Mouse (Mus musculus): Measurements from ENCODE around the gene Atp6v0b. TPM values are rescaled to one million over a fixed set of nuclear protein-coding genes. Genes with fewer than 3 reads are reported as not detected.

The Atp6v0b gene
- polyA plus RNA-seq, 1 experiment from 2014 or later, result 345 TPM

DNA sequence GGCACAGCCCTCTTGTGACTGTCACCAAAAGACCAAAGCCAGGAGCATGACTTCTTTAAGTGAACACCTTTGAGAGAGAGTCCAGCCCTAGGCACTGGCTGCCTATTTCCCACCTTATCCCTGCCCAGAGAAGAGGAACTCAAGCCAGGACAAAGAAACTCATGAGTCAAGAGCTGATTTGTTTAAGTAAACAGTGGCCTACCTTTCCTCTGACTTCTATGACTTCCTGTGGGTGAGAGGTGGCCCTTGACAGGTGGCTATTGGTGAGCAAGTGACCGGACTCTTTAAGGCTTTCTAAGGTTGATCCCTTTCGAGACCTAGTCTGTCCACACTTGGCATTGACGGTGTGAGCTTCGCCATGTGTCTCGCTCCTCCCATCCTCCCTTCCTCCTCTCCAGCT, 46.3 kb downstream of the Atp6v0b start:
- no peak for ATAC-seq
- H3K9me3 ChIP-seq (ENCODE audit: control insufficient read depth, low read length), result no peaks in the 10 kb centered on the region
- H3K4me3 ChIP-seq (ENCODE audit: low read length), result no peak overlapping the region
- peaks cover 7% of the 10 kb centered on the region; the same call in 1 of the 2 replicates for H3K4me1 ChIP-seq (ENCODE audit: control insufficient read depth, insufficient read depth, low read length)
- 87% methylated on average over 5 of the region's 5 CpGs for WGBS
- no peaks in the 10 kb centered on the region for H3K36me3 ChIP-seq (ENCODE audit: control insufficient read depth, insufficient read depth, low read length)
- no peak overlapping the region for H3K9ac ChIP-seq (ENCODE audit: low read depth, low read length)
- H3K27me3 ChIP-seq (replicated peaks; ENCODE audit: control insufficient read depth, insufficient read depth, low read length), result no peaks in the 10 kb centered on the region
- no peak overlapping the region for H3K4me2 ChIP-seq (ENCODE audit: low read depth, low read length)
- H3K27ac ChIP-seq (ENCODE audit: low read length), result no peak overlapping the region

DNA sequence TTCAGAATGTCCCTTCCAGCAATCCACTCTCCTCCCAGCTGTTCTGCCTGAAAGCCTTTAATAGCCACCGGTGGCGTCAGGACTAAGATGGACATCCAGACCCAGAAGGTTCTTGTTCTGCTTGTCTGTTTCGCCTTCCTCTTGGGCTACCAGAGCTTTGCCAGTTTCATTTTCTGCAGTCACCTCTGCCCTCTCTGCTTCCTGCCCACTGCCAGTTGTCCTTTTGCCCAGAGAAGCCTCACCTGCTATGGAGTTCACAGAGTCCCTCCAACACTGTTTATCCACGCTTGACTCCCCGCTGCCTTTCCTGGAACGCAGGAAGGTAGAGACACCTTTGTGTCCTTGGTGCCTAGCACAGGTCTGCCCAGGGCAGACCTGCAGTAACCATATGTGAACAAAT, 47.8 kb downstream of the Atp6v0b start:
- no peak for ATAC-seq
- H3K27me3 ChIP-seq (replicated peaks; ENCODE audit: control insufficient read depth, insufficient read depth, low read length), result no peaks in the 10 kb centered on the region
- H3K36me3 ChIP-seq (ENCODE audit: control insufficient read depth, insufficient read depth, low read length), result no peaks in the 10 kb centered on the region
- no peaks in the 10 kb centered on the region for H3K9me3 ChIP-seq (ENCODE audit: control insufficient read depth, low read length)
- H3K4me2 ChIP-seq (ENCODE audit: low read depth, low read length), result no peak overlapping the region
- H3K4me1 ChIP-seq (ENCODE audit: control insufficient read depth, insufficient read depth, low read length), result peaks cover 12% of the 10 kb centered on the region
- H3K4me3 ChIP-seq (ENCODE audit: low read length), result no peak overlapping the region
- no peak overlapping the region for H3K27ac ChIP-seq (ENCODE audit: low read length)
- 77% methylated on average over 6 of the region's 6 CpGs for WGBS
- no peak overlapping the region for H3K9ac ChIP-seq (ENCODE audit: low read depth, low read length)

DNA sequence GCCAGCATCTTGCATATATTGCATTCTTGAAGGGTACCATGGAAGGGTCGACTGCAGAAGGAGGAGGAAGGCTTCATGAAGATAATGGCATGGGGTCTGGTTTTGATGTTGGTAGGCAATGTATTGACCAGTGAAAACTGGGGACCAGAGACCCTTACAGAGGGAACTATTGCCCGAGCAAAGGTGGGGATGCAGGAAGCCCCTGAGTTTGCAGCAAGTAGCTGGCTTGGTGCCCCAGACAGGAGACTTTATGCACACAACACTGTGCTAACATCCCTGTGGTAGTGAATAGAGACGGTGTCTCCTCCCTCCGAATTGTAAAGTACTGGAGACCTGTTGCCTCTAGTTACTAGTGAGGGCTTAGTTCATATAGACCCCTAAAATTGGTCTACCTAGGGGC, 49.9 kb downstream of the Atp6v0b start:
- Histone ChIP-seq H3K27me3 (replicated peaks; ENCODE audit: control insufficient read depth, insufficient read depth, low read length) (no peaks in the 10 kb centered on the region), H3K4me1 (ENCODE audit: control insufficient read depth, insufficient read depth, low read length) (peaks cover 14% of the 10 kb centered on the region), H3K27ac (ENCODE audit: low read length) (no peak overlapping the region), H3K9me3 (ENCODE audit: control insufficient read depth, low read length) (no peaks in the 10 kb centered on the region), H3K9ac (ENCODE audit: low read depth, low read length) (no peak overlapping the region), H3K4me3 (ENCODE audit: low read length) (no peak overlapping the region), H3K4me2 (ENCODE audit: low read depth, low read length) (no peak overlapping the region), H3K36me3 (ENCODE audit: control insufficient read depth, insufficient read depth, low read length) (no peaks in the 10 kb centered on the region)
- WGBS, result 62% methylated on average over 4 of the region's 4 CpGs
- ATAC-seq, result no peak

DNA sequence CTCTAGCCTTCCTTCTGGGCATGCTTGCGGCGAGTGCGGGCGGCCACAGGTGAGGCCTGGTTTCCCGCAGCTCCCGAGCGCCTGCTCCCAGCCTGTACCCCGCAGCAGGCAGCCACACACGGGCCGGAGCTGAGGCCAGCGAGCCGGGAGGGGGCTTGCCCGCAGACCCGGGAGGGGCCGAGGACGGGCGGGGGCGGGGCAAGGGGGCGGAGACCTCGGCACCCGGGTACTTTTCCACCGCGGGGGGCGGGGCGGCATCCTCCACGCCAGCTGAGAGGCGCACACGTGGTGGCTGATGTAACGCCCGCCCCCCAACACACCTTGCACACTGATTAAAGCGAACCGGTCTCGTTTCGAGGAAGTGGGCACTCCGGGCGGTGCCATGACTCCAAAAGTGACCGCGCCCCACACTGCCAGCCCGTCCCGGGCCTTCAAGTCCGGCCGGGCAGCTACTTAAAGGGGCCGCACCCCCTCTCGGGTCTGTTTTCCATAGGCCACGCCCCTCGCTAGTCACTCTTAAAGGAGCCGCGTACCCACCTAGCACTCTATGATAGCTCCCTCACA, 50.8 kb downstream of the Atp6v0b start:
- WGBS, result 0% methylated on average over 44 of the region's 48 CpGs

GRCm38 (mm10) chr4:117835531-117836111, 51.5 kb downstream of the Atp6v0b start:
- ATAC-seq, result peak; percentile 36
- H3K4me2 ChIP-seq (ENCODE audit: low read depth, low read length), result peak overlapping the region; percentile 86
- peak overlapping the region; percentile 82 for H3K9ac ChIP-seq (ENCODE audit: low read depth, low read length)
- no peaks in the 10 kb centered on the region for H3K27me3 ChIP-seq (replicated peaks; ENCODE audit: control insufficient read depth, insufficient read depth, low read length)
- no peaks in the 10 kb centered on the region for H3K36me3 ChIP-seq (ENCODE audit: control insufficient read depth, insufficient read depth, low read length)
- peak overlapping the region; percentile 73 for H3K4me3 ChIP-seq (ENCODE audit: low read length)
- no peaks in the 10 kb centered on the region for H3K9me3 ChIP-seq (ENCODE audit: control insufficient read depth, low read length)
- under 1% methylated on average over 59 of the region's 60 CpGs for WGBS
- peaks cover 22% of the 10 kb centered on the region for H3K4me1 ChIP-seq (ENCODE audit: control insufficient read depth, insufficient read depth, low read length)
- peak overlapping the region; percentile 90 for H3K27ac ChIP-seq (ENCODE audit: low read length)

More for the DNA sequence above, 50.8 kb downstream of the Atp6v0b start:
- H3K4me1 ChIP-seq (ENCODE audit: control insufficient read depth, insufficient read depth, low read length), result peaks cover 20% of the 10 kb centered on the region
- no peaks in the 10 kb centered on the region for H3K9me3 ChIP-seq (ENCODE audit: control insufficient read depth, low read length)
- H3K4me3 ChIP-seq (ENCODE audit: low read length), result peak overlapping the region; percentile 73
- peak overlapping the region; percentile 90 for H3K27ac ChIP-seq (ENCODE audit: low read length)
- ATAC-seq, result peak; percentile 89
- peak overlapping the region; percentile 82 for H3K9ac ChIP-seq (ENCODE audit: low read depth, low read length)
- H3K27me3 ChIP-seq (replicated peaks; ENCODE audit: control insufficient read depth, insufficient read depth, low read length), result no peaks in the 10 kb centered on the region
- H3K4me2 ChIP-seq (ENCODE audit: low read depth, low read length), result peak overlapping the region; percentile 86
- no peaks in the 10 kb centered on the region for H3K36me3 ChIP-seq (ENCODE audit: control insufficient read depth, insufficient read depth, low read length)

- Histone ChIP-seq H3K27ac (ENCODE audit: low read length) (peak overlapping the region; percentile 90), H3K27me3 (replicated peaks; ENCODE audit: control insufficient read depth, insufficient read depth, low read length) (no peaks in the 10 kb centered on the region), H3K4me3 (ENCODE audit: low read length) (peak overlapping the region; percentile 73), H3K4me1 (ENCODE audit: control insufficient read depth, insufficient read depth, low read length) (peaks cover 29% of the 10 kb centered on the region), H3K9ac (ENCODE audit: low read depth, low read length) (peak overlapping the region; percentile 82), H3K36me3 (ENCODE audit: control insufficient read depth, insufficient read depth, low read length) (no peaks in the 10 kb centered on the region), H3K9me3 (ENCODE audit: control insufficient read depth, low read length) (no peaks in the 10 kb centered on the region), H3K4me2 (ENCODE audit: low read depth, low read length) (peak overlapping the region; percentile 86)
- under 1% methylated on average over 36 of the region's 36 CpGs for WGBS
- peak; percentile 39 for ATAC-seq
Observed at GRCm38 (mm10) chr4:117834845-117835530, 52.1 kb downstream of the Atp6v0b start.

DNA sequence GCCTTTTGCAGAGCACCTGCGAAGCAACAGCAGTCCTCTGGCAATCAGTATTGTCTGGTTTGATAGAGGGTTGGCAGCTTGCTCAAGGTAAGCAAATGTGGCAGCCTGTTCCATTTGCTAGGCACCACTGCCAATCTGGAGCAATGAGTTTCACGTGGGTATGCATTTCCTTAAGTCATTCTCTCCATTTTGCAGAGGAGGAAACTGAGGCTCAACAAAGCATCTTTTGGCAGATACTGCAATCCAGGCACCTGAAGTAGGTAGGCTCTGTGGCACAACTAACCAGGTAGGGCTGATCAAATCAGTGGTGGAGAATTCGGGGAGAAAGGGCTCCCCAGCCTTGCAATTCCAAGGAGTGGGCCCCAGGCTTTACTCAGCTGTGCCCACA, 52.7 kb downstream of the Atp6v0b start, which contains the start of gene Slc6a9:
Gene Slc6a9 (plus strand): TSS at position 50 of the 388 bp plus-strand sequence.
- Histone ChIP-seq H3K27ac (ENCODE audit: low read length) (peak within 1 kb of the TSS; percentile 90), H3K4me3 (ENCODE audit: low read length) (peak within 1 kb of the TSS; percentile 73), H3K9me3 (ENCODE audit: control insufficient read depth, low read length) (no peaks in the 10 kb centered on the region), H3K27me3 (replicated peaks; ENCODE audit: control insufficient read depth, insufficient read depth, low read length) (no peaks in the 10 kb centered on the region), H3K36me3 (ENCODE audit: control insufficient read depth, insufficient read depth, low read length) (no peaks in the 10 kb centered on the region), H3K9ac (ENCODE audit: low read depth, low read length) (peak within 1 kb of the TSS; percentile 82), H3K4me1 (ENCODE audit: control insufficient read depth, insufficient read depth, low read length) (peaks cover 33% of the 10 kb centered on the region), H3K4me2 (ENCODE audit: low read depth, low read length) (peak within 1 kb of the TSS; percentile 86)
- 38% methylated on average over 3 of the region's 3 CpGs for WGBS
- no peak for ATAC-seq

Other genes starting within 250 kb of the Atp6v0b start
- 40.7 and 45.0 TPM in 2 replicates for gene Dmap1, start 205.1 kb downstream of the Atp6v0b start, polyA plus RNA-seq (2015; fragmentation: Nextera tagmentation; extraction: Ambion mirVana)
- not detected in 2 replicates for gene Gm12845, start 162.9 kb downstream of the Atp6v0b start, polyA plus RNA-seq (2015; fragmentation: Nextera tagmentation; extraction: Ambion mirVana)
- gene Klf17, start 121.7 kb downstream of the Atp6v0b start, polyA plus RNA-seq (2015; fragmentation: Nextera tagmentation; extraction: Ambion mirVana), result not detected in 2 replicates
- gene Slc6a9, start 52.8 kb downstream of the Atp6v0b start, polyA plus RNA-seq (2015; fragmentation: Nextera tagmentation; extraction: Ambion mirVana), result 10.1 and 10.8 TPM in 2 replicates
- 0.66 and 0.86 TPM in 2 replicates for gene Ccdc24, start 14.8 kb downstream of the Atp6v0b start, polyA plus RNA-seq (2015; fragmentation: Nextera tagmentation; extraction: Ambion mirVana)
- gene B4galt2, start 3.8 kb downstream of the Atp6v0b start, polyA plus RNA-seq (2015; fragmentation: Nextera tagmentation; extraction: Ambion mirVana), result 10.5 and 11.1 TPM in 2 replicates
- gene Dph2, start 4.7 kb upstream of the Atp6v0b start, polyA plus RNA-seq (2015; fragmentation: Nextera tagmentation; extraction: Ambion mirVana), result 17.1 and 19.4 TPM in 2 replicates
- gene Ipo13, start 27.7 kb upstream of the Atp6v0b start, polyA plus RNA-seq (2015; fragmentation: Nextera tagmentation; extraction: Ambion mirVana), result 31.1 and 37.4 TPM in 2 replicates
- gene Artn, start 42.4 kb upstream of the Atp6v0b start, polyA plus RNA-seq (2015; fragmentation: Nextera tagmentation; extraction: Ambion mirVana), result 3.7 and 5.2 TPM in 2 replicates
- gene St3gal3, start 247.6 kb upstream of the Atp6v0b start, polyA plus RNA-seq (2015; fragmentation: Nextera tagmentation; extraction: Ambion mirVana), result 8.6 and 10.1 TPM in 2 replicates